Mouse (Mus musculus) c-Kit-positive CD71-negative TER-119-negative erythroid progenitor cells, embryonic 14.5 days (primary cell): ENCODE measurements at regions not wholly inside any gene's neighbourhood (a gene's known extent, or its start where the extent isn't known, plus 50 kb on each side); places are given as distances from the start of the nearest gene placed in this dataset.

Experiments
- DNase-seq: peaks from one replicate; pipeline ENCODE4 v3.0.0-alpha.2; 2013; ENCODE audit warnings: low read depth

DNA sequence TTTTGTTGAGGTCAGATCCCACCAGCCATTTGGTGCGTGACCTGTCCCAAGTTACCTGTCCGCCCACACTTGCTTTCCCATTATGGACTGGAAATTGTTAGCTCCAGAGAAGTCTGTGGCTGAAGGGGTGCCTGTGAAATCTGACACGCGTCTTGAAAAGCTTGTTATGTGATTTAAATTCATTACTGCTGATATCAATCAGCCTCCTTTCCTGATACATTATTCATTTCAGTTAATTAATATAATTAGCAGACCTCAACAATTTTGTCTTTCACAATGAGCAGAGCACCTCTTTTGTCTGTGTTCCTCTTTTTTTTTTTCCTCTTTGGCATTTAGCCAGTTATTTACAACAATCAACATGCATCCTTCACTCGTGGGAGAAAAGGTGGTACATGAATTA is 58.6 kb upstream of the Grip1 start:
- DNase-seq = no peak

DNA sequence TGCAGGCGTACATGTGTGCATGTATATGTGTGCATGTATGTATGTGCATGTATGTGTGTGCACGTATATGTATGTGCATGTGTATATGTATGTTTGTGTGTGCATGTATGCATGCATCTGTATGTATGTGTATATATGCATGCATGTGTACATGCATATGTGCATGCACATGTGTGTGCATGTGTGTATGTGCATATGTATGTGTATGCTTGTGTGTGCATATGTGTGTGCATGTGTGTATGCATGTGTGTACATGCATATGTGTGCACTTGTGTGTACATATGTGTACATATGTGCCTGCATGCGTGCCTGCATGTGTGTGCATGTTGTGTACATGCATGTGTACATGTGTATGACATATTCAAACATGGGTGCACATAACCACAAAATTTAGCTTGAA is 65.7 kb upstream of the Grip1 start:
- DNase-seq = no peak

DNA sequence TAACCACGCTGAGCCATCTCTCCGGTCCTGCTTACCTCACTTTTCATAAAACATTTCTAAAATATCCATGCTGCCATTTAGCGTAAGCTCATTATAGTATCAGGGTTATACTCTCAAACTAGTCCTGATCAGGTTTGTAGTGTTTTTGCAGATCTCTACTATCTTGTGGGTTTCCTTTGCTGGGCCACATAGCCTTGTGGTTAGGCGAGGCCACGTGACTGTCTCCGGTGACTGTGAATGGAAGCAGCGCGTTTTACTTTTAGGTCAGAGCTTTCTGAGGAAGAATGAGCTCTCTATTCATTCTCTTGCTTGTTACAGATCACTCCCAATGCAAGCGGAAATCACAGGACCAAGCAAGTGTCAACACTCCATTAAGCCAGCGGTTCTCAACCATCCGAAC is 71.4 kb upstream of the Grip1 start:
- DNase-seq = peak; percentile 8

DNA sequence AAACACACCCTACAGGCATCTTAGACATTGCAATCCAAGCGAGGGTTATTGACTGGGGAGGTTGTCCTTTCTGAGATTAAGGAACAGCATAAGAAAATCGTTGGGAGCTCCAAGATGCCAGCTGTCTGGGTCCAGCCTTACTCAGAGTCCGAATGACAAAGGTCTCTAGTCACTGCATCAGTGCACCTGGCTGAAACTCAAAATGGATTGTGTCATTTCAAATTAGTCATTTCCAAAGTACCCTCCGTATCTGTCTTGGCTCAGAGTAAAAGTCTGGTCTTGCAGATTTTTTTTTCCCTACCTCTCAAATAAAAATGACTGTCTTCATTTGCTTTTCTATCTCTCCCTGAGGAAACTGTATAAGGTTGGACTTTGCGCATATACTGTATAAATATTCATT is 85.1 kb upstream of the Grip1 start:
- DNase-seq = no peak

DNA sequence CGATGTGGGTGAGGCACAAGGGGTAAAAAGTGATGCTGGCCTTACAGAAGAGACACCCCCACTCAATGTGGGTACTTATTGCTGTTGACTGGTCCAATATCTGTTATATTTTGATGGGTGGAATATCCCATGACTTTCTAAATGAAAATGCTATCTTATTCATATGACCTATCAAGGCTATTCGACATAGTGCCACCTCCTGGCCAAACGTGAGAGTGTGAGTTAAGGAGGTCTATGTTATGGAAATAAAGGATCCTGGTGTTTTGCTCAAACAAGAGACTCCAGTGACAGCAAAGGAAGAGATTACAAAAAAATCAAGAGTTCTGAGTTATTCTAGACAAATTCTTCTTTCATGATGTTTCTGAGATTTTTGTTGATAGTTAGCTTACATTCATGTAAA is 90.0 kb upstream of the Grip1 start:
- no peak for DNase-seq

DNA sequence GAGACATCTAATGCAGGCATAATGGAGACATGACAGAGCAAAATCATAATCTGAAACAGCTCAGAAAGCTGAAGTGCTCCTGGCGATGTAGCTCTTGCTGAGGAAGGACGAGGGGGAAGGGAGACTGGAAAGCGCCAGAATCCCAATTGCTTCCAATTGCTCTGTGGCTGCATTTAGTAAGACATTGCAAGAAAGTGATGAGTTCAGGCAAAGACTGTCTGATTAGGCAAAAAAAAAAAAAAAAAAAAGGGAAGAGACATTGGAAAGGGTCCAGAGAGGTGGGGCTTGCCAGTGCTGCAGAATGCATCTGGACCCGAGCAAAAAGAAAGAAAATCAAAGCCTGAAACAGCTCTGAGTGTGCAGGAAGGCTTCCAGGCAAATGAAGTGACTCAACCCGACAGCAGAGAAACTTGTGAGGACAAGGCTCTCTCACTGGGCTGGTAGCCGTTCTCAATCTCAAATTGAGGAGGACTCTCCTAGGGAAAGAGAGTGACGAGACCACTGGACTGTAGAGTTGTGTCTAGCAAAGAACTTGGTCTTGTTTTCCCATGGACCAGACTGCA is 94.8 kb upstream of the Grip1 start:
- no peak for DNase-seq

DNA sequence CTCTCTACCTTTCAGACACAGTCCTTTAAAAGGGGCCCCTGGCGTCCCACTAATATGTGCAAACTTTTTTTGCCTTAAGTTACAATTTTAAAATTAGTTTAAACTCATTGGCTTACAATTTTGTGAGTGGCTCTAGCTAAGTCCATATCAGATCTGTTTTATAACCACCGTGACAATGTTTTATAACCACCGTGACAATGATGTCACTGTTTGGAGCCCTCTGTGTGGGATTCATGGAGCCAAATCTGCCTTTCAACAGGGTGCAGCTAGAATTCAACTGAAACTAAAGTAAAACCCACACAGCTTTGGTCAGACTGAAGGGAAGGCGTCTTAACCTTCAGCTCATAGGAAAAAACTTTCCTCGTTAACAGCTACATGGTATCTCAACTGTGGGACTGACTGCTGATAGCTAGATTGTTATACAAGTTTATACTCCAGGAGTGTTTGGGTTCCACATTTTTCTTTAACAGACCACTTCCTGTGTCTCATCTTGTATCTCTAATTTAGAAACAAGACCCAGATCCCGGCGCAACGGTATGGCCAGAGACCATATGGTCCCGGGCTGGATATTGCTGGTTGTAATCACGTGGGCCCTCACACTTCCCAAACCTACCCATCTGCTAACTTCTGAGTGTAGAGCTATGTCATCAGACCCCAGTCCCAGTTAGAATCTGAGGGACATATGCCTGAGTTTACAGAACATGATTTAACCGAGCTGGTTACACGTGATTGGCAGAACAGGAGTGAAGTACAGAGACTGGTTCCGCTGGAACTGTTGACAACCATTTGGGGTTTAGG is 102.7 kb upstream of the Cand1 start:
- DNase-seq = no peak

DNA sequence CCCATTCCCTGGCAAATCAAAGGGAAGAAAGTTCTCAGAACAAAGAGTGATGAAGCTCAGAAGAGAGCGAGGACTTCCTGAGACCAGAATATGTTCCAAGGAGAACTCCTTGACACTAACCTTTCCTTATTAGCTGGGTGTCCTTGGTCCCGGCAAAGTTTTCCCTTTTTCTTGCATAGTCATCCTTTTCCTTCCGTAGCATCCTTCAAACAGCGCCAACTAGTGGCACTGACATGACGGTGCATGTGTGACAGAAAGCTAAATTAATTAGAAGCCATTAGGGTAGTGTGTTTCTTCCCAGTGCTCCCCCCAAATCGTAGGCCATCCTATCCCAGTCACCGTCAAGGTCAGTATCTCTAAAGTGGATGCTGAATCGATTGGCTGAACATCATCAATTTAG is 100.5 kb upstream of the Cand1 start:
- DNase-seq = no peak

DNA sequence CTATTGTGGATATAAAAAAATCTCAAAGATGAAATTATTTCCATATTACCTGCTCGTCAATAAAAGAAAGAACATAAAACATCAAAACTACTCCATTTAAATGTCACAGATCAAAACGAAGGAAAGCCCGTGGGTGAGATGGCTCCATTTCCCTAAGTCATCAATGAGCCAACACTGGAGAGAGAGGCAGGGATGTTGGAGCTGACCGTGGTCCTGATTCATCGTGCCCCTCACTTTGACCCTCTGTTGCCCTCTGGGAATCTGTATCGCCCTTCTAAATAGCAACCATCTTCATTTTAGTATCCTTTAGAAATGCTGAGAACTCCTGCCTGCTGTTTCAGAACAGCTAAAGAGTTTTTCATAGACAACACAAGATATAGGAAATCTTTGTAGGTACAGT is 87.1 kb upstream of the Cand1 start:
- peak; percentile 8 for DNase-seq

DNA sequence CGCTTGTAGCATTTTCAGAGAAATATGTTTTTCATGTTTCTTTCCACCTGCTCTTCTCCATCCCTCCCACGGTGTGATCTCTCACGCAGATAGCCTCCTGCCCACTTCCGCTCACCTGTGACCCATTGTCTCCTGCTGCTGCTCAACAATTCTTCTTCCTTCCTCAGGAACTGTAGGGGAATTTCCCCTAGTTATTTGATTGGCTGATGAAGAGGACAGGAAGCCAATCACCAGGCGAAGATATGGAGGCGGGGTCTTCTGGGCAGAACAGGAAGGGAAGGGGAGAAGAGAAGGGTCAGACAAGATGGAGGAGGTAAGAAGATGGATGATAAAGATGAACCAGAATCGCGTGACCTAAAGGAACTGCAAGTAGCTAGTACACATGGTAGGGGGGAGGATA is 80.1 kb upstream of the Cand1 start:
- no peak for DNase-seq

DNA sequence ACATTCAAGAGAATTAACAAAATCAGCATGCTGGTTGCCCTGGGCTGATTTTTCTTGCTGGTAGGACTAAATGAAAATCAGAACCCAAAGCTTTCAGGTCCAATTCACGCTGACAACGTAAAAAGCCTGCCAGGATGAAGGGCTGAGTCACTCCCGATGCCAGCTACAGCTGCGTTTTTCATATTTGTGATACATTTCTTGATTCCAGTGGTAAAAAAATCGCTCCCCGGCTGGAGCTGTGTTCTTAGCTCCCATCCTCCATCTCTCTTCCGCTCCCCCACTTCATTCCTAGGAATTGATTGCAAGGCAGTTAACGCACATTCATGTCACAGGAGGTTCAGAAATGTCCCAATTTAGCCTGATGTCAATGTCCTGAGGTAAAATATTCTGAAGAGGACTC is 78.6 kb upstream of the Cand1 start:
- no peak for DNase-seq

DNA sequence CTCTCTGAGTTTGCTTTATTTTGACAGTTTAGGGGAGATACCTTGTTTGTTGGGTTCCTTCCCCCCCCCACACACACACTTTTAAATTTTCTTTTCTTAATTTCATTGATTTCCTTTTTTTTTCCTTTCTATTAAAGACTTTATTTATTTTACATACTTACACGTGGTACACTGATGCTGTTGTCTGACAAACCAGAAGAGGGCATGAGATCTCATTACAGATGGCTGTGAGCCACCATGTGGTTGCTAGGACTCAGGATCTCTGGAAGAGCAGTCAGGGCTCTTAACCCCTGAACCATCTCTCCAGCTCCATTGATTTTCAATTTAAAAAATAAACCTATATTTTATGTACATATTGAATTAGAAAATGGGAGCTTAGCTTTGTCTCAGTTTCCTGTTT is 71.7 kb upstream of the Cand1 start:
- no peak for DNase-seq

DNA sequence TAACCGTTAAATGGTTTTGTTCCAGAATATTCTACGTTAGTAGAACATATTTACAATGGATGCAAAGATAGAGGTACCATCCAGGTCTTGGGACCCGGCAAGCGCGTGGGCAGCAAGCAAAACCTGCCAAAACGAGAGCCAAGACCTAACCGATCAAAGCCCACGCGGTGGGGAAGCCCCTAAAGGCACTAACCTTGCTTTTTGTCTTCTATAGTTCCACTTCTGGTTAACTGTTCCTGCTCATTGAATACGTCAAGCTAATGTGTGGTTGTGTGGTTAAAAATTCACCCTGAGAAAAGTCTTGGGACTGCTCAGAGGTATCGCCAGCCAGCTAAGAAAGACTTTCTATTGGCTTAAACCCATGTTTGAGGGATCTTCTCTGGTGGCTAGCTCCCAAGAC is 55.9 kb upstream of the Cand1 start:
- DNase-seq = no peak

DNA sequence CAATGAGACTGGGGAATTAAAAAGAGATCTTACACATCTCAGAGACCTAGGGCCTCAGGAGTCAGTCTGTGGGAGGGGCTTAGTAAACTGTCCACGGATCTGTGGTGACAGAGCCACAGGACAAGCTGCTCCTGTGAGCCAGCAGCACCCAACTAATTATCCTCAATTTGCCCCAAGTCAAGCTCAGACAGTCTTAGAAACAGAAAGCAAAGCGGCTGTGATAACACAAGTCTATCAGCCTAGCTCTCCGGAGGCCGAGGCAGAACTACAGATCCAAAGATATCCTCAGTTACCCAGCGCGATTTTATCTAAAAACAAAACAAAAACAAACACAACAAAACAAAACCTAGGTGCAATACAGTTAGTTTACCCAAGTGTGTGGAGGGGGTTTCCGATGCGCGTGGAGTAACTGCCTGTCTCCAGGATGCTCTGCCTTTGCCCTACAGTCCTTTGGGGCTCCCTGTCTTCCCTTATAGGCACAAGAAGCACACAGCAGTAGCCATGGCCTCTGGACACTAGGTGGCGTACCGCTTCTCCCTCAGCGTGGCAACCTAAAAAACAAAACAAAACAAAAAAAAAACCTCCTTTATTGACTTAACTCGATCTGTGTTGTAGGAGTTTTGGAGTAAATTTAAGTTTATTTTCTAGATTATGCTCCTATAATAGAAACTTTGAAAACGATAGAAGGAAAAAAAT is 54.7 kb upstream of the Cand1 start:
- peak; percentile 28 for DNase-seq

DNA sequence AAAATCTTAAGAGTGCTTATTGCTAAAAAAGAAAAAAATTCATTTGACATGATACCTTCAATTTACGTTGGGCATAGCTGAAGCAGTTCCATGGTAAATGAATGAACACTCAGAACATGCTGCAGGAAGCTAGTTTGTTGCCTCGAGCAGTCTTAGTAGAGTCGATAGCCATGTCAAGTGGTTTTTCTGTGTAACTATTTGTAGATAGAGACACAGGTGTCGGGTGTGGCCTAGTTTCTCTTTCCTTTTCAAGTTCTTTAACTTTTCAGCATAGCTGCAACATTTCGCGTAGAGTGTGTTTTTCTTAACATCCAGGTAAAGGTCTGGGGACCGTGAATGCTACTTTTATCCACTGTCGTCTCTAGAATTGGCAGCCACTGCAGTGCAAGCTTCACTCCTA is 53.5 kb upstream of the Cand1 start:
- DNase-seq = no peak
